Mouse (Mus musculus) forebrain, embryonic 11.5 days (tissue): ENCODE results near the gene R3hdml. TPM values are rescaled to one million over a fixed set of nuclear protein-coding genes. Genes with fewer than 3 reads are reported as not detected.

ENCODE experiments used
- ATAC-seq: fragments of 200-750 bp; cut with Nextera tagmentation; replicated peaks from 2 replicates; pipeline ENCODE4 v1.8.0; 2017; ENCODE audit warnings: moderate TSS enrichment; ENCODE audit not compliant: low FRiP score
- DNase-seq: peaks from one replicate; pipeline ENCODE4 v3.0.0-alpha.2; 2017; ENCODE audit warnings: low spot score
- H3K27ac ChIP-seq: fragments of 300-500 bp; sonication (generic); 2 replicates; pipeline ENCODE4 v1.5.1; 2014; ENCODE audit warnings: low read depth, low read length
- H3K27me3 ChIP-seq: fragments of 300-500 bp; sonication (generic); 2 replicates; pipeline ENCODE4 v1.6.1; 2014; ENCODE audit warnings: mild to moderate bottlenecking, low read length, mixed read lengths; ENCODE audit not compliant: control insufficient read depth, insufficient read depth
- H3K36me3 ChIP-seq: fragments of 300-500 bp; sonication (generic); 2 replicates; pipeline ENCODE4 v1.6.1; 2014; ENCODE audit warnings: mild to moderate bottlenecking, low read length, moderate library complexity, mixed read lengths; ENCODE audit not compliant: control insufficient read depth, insufficient read depth
- H3K4me1 ChIP-seq: fragments of 300-500 bp; sonication (generic); replicated peaks from 2 replicates; pipeline ENCODE4 v1.6.1; 2014; ENCODE audit warnings: low read length, mixed read lengths; ENCODE audit not compliant: control insufficient read depth, insufficient read depth
- H3K4me2 ChIP-seq: fragments of 300-500 bp; sonication (generic); 2 replicates; pipeline ENCODE4 v1.6.1; 2014; ENCODE audit warnings: low read depth, mild to moderate bottlenecking, low read length, moderate library complexity, mixed read lengths; ENCODE audit not compliant: severe bottlenecking
- H3K4me3 ChIP-seq: fragments of 300-500 bp; sonication (generic); 2 replicates; pipeline ENCODE4 v1.5.1; 2014; ENCODE audit warnings: low read depth, low read length
- H3K9ac ChIP-seq: fragments of 300-500 bp; sonication (generic); 2 replicates; pipeline ENCODE4 v1.6.1; 2014; ENCODE audit warnings: low read length
- H3K9me3 ChIP-seq: fragments of 300-500 bp; sonication (generic); 2 replicates; pipeline ENCODE4 v1.6.1; 2016; ENCODE audit warnings: low read length, mixed read lengths; ENCODE audit not compliant: control insufficient read depth
- WGBS: fragments of 180-500 bp; shearing (Covaris S2); extraction: QIAGEN DNeasy Blood & Tissue Kit; methylation state at CpG from one replicate; pipeline ENCODE4 v1.1.7; 2014; 5-methylcytosine and 5-hydroxymethylcytosine counted together
- polyA plus RNA-seq: library from polyadenylated mRNA; unstranded; fragments of >200 nt; fragmentation: Nextera tagmentation; extraction: Ambion mirVana; gene quantifications from 2 replicates; pipeline ENCODE4 v1.2.1, GENCODE M21; 2014

The R3hdml gene
- polyA plus RNA-seq, 1 experiment from 2014 or later, result not detected

DNA sequence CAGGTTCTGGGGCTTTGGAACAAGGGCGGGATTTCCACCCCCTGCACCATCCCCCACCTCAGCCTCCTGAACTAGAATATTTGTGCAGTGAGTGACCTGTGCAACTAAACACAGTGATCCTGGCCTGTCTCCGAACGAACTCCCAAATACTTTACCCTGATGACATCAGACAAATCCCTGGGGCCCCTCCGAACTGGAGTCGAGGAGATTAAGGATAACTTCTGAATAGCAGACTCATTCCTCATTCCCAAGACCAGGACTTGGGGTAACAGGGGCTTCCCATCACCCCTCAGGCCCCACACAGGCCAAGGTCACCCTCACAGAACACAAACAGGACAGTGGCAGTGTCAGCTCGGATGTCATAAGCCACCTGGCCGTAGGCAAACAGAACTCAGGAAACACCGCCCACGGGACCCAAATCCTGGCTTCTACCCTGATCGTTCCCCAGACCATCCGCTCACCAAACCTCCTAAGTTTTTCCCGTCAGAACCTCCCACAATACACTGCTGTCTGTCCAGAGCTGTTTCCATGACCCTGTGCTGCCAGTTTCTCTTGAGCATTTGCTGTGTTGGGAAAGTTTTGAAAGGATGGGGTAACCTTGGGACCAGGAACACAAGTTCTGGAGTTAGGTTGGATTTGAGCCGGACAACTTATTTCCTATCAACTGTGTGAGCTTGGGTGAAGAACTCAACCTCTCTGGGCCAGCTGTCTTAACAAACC lies 47.4 kb downstream of the R3hdml start:
- ATAC-seq (no peak), DNase-seq (no peak)
- Histone ChIP-seq H3K27me3 (no peaks in the 10 kb centered on the region), H3K27ac (no peak overlapping the region), H3K9ac (no peak overlapping the region), H3K4me3 (no peak overlapping the region), H3K4me2 (no peak overlapping the region), H3K36me3 (no peaks in the 10 kb centered on the region), H3K9me3 (no peaks in the 10 kb centered on the region), H3K4me1 (no peaks in the 10 kb centered on the region)
- WGBS, result 77% methylated on average over 13 of the region's 13 CpGs

DNA sequence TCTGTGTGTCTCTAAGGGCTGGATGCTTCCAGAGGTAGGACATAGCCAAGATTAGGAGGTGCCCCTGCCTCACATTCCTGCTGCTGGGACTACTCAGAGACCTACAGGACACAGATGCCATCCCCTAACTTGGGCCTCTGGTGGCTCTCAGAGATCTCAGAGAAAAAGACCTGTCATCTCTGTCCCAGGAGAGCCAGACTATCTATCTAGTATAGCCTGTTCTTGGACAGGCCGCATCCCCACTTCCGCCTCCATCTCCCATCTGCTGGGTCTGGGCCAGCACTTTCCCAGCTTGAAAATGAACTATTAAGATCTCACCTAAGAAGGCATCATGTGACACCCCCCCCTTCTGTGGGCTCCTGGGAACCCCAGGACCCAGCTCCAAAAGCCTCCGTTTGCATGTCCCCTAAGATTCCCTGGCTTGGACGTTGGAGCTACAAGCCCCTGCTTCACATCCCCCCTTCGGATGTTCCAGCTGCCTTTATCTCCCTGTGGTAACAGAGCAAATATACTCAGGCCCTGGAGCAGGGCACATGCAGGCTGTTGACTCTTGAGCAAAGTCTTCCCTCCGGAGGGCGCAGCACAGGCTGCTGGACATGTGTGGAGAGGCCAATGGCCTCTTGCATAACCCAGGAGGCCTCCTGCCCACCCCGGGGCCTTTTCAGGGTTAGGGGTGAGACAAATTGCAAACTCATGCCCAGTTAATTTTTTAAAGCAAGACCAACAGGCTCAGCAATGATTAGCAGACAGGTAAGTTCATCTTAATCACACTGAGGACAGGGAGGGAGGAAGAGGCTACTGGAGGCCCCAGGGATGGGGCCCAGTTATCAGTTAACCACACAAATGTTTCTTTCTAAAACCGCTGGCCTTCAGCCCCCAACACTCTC lies 48.4 kb downstream of the R3hdml start:
- Histone ChIP-seq H3K4me2 (no peak overlapping the region), H3K4me1 (no peaks in the 10 kb centered on the region), H3K27ac (no peak overlapping the region), H3K27me3 (no peaks in the 10 kb centered on the region), H3K9me3 (no peaks in the 10 kb centered on the region), H3K9ac (no peak overlapping the region), H3K36me3 (no peaks in the 10 kb centered on the region), H3K4me3 (no peak overlapping the region)
- no peak for ATAC-seq
- no peak for DNase-seq
- whole genome bisulfite sequencing, result 88% methylated on average over 9 of the region's 9 CpGs

DNA sequence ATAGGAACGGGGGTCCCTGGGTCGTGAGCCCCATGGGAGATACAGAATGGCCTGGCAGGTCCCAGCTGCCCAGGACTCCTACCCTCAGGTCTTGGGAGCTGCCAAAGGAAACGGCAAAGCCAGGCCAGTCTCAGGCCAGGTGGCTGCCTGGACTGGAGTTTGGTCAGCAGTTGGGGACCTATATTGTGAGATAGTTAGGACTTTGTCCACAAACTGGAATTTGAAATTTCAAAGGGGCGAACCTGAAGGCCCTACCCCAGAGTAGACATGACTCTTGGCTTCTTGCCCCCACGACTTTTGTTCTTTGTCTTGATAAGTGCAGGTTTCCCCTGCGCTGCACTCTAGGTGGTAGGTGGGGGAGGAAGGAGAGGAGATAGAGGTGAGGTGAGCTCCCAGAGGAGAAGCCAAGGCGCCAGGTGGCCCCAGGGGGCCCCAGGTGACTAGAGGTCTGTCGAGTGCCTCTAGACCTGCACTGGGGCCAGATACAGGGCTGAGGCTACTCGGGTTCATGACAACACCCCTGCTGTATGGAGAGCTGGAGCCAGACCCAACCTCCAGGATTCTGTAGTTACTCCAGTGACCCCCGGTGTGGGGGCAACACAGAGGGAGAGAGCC lies 49.6 kb downstream of the R3hdml start:
- Histone ChIP-seq H3K27ac (no peak overlapping the region), H3K9ac (no peak overlapping the region), H3K27me3 (no peaks in the 10 kb centered on the region), H3K4me3 (no peak overlapping the region), H3K4me1 (no peaks in the 10 kb centered on the region), H3K4me2 (no peak overlapping the region), H3K9me3 (no peaks in the 10 kb centered on the region), H3K36me3 (no peaks in the 10 kb centered on the region)
- ATAC-seq (no peak), DNase-seq (no peak)
- 83% methylated on average over 10 of the region's 10 CpGs for WGBS

DNA sequence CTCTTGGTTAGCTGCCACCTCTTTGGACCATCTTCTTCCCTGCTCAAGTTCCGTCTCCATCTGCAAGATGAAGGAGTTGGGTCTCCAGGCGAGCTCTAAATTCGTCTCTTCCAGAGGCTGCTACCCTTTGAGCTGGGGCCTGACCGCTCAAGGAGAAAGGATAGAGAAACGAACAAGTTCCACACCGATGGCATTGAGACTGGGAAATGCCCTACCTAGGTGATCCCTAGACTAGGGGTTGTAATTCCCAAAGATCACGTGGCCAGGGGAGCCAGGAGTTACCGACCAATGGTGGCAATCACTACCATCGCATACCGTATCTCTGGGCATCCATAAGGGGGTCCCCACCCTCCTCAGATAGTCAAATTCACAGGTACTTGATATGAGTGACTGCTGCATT lies 50.6 kb downstream of the R3hdml start:
- Histone ChIP-seq H3K4me3 (no peak overlapping the region), H3K4me2 (no peak overlapping the region), H3K9me3 (no peaks in the 10 kb centered on the region), H3K27me3 (no peaks in the 10 kb centered on the region), H3K9ac (no peak overlapping the region), H3K4me1 (no peaks in the 10 kb centered on the region), H3K27ac (no peak overlapping the region), H3K36me3 (no peaks in the 10 kb centered on the region)
- ATAC-seq (no peak), DNase-seq (no peak)
- WGBS, result 90% methylated on average over 10 of the region's 10 CpGs

DNA sequence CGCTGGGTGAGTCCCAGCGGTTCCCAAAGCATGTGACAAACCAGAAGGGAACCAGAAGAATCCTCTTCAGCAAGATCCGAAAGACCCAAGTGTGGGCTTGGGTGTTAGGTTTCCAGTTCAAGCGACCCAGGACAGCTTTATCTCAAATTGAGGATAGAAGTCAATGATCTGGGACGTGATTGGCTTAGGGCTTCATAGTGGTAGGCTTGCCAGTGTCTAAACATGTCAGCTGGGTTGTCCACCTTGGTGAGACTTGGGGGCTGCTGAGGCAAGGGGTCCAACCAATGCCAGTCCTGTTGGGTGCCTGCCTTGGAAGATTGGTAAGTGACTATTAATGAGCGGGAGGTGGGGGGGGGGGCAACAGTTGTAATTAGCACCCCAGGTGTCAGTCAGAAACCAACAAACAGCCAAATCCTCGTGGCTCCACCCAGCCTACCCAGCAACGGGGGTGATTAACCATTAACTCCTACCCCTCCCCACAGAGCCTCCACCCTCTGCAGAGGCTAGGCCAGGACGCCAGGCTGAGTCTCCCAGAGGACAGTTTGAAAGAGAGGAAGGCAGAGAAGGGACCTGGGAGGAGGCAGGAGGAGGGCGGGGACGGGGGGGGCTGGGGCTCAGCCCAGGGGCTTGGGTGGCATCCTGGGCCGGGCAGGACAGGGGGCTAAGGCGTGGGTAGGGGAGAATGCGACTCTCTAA lies 54.7 kb downstream of the R3hdml start:
- 81% methylated on average over 14 of the region's 14 CpGs for WGBS
- no peak for ATAC-seq
- H3K4me1 ChIP-seq, result no peaks in the 10 kb centered on the region

DNA sequence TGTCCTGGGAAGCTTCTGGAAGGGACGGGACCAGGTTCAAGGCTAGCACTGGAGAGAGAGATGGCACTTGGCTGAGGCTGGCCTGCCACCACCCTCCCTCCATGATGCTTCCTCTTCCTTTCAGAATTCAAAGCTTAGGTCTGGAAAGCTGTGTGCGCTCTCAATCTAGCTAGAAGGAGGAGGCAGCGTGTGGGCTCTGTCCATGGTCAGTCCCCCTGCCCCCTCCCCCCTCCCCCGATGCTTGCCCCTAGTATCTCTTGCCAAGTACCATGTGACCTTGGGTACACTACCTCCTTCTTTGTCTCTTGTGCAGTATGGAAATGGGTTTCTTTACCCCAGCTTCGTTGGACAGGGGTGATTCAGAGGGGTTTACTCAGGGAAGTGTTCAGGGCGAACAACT lies 56.7 kb downstream of the R3hdml start:
- Histone ChIP-seq H3K27me3 (no peaks in the 10 kb centered on the region), H3K9me3 (no peaks in the 10 kb centered on the region), H3K9ac (no peak overlapping the region), H3K4me1 (no peaks in the 10 kb centered on the region), H3K27ac (no peak overlapping the region), H3K4me2 (no peak overlapping the region), H3K36me3 (no peaks in the 10 kb centered on the region), H3K4me3 (no peak overlapping the region)
- WGBS, result 85% methylated on average over 6 of the region's 6 CpGs
- ATAC-seq, result no peak
- no peak for DNase-seq

More for the DNA sequence above, 54.7 kb downstream of the R3hdml start:
- no peak for DNase-seq
- H3K36me3 ChIP-seq, result no peaks in the 10 kb centered on the region
- H3K9ac ChIP-seq, result no peak overlapping the region
- no peak overlapping the region for H3K4me2 ChIP-seq
- H3K27me3 ChIP-seq, result no peaks in the 10 kb centered on the region
- H3K9me3 ChIP-seq, result no peaks in the 10 kb centered on the region
- H3K4me3 ChIP-seq, result no peak overlapping the region
- no peak overlapping the region for H3K27ac ChIP-seq

DNA sequence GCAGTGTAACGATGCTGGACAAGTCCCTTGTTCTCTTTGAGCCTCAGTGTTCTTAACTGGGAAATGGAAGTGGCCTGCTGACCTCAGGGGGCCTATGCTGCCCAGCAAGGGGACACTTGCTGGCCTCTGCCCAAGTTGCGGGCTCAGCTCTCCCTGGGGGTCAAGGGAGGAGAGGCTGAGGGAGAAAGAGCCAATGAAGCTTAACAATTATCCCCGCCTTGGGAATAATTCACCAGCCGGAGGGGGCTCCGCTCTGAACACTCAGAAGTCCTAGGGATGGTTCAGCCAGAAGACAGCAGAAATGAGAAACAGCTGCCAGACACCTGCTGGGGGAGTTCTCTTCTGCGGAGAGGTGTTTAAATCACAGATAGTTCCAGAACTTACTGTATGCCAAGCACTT lies 57.7 kb downstream of the R3hdml start:
- ATAC-seq (no peak), DNase-seq (no peak)
- no peak overlapping the region for H3K27ac ChIP-seq
- 51% methylated on average over 6 of the region's 6 CpGs for WGBS
- H3K9ac ChIP-seq, result no peak overlapping the region
- no peaks in the 10 kb centered on the region for H3K36me3 ChIP-seq
- H3K4me3 ChIP-seq, result no peak overlapping the region
- H3K4me1 ChIP-seq, result no peaks in the 10 kb centered on the region
- H3K9me3 ChIP-seq, result no peaks in the 10 kb centered on the region
- H3K4me2 ChIP-seq, result no peak overlapping the region
- H3K27me3 ChIP-seq, result no peaks in the 10 kb centered on the region
